Mouse (Mus musculus) urinary bladder, postnatal 4 days (tissue): Measurements from ENCODE around the gene Spp1.
A peak's percentile ranks its signal among the peaks of the same experiment; 100 is the strongest.
"Not testable (repeated sequence)": the region's sequence is repeated elsewhere in the genome, so short reads cannot be mapped to it uniquely, and the experiment has no call there.

Experiments used
- DNase-seq, 2 experiments: peaks; one replicate each; pipeline ENCODE4 v3.0.0; 2021 to 2022; ENCODE audit warnings: low spot score in 2 of 2

Gene Spp1

DNA sequence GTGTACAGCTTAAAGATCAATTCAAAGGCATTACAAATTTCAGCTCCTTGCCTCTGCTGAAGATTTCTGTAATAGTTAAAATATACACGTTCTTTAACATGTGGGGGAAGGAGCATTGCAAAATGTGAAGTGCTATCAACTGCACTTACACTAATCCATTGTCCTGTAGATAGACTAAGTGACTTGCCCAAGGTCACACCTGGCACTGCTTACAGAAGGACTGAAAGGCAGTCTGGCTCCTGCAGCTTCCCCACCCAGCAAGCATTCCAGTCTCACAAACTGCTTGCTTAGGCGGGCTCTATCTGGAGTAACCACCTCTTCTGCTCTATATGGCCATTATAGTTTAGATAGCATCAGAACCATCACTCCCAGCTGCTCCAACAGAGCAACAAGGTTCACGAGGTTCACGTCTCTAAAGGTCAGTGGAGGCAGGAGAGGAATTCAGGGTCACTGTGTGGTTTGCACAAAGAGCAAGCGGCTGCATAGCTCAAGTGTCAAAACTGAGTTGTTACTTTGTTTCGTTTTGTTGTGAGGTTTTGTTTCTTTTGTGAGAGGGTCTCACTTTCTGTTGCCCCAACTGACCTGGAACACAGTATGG is 851 bp upstream of the Spp1 start:
- DNase-seq, result no peak

DNA sequence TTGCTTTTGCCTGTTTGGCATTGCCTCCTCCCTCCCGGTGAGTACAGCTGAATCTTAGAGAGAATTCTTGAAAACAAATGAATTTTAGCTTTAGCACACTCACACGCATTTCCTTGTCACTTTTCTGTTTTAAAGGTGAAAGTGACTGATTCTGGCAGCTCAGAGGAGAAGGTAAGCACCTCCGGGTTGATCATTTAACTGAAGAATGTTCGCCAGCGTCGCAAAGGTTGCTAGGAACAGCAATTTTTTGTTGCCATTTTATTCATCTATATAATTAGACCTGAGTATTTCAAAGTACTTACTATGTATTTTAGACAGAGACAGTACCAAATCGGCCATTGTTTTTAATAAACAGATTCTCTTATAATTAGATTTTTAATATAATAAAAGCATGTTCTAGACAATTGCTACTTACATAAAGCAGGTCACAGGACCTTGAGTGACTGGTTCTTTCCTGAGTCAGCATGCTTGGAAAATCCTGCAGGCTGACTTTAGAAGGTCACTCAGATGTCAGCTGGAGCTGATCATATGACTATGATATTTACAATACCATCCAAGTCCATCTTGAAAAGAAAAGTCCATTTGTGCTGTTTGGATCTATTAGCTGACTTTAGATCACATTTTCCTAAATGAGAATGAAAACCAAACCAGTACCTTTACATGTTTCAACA is 1.6 kb downstream of the Spp1 start:
- DNase-seq, result no peak

DNA sequence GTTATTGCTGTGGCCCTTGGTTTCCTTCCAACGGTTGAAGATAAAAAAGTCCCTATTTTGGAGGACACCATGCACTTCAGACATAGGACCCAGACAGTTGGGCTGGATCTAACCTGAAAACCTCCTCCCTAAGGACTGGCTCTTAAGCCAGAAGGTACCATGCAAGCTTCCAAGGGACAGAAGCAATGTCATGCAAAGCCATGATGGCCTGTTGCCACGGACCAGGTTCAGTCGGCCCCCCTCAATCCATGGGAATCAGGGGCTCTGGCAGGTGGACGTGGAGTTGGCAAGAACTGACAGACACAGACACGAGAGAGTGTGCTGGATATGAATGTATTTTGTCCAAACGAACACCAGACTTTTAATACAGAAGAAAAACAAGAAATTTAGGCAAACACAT is 7.5 kb downstream of the Spp1 start:
- DNase-seq, result no peak

DNA sequence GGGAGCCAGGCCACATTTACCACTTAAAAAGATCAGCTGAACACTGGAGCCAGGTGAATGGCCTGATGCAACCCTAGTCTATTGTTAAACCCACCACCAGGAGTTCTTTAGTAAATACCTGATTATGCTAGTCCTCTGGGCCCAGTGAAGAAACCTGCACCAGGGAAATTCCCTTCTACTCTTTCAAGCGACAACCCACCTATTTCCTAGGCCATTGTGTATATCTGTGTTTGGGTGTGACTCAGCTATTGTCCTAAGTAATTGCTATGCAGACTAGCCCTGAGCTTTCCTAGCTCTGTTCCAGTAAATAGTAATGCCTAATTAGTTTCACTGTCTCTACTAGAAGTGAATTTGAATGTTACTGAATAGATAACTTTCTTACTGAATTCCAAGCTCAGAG is 7.9 kb downstream of the Spp1 start:
- DNase-seq, result no peak

DNA sequence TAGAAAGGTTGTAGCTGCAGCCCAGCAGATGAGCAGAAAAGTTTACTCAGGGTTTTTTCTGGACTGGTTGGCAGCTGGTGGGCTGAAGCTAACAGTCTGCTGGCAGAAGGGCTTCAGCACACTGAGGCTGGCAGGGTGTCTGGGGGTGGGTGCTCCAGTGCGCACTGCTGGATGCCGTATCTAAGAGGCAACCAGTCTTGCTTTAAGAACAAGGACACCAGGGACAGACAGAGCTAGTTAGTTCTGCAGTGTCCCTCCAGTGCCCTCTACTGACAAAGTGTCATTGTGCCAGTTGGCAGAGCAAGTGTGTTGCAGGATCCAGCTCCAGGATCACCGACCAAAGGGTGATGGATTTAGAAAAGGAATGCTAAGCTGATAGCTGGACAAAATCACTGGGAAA is 11.2 kb downstream of the Spp1 start:
- DNase-seq, result no peak

DNA sequence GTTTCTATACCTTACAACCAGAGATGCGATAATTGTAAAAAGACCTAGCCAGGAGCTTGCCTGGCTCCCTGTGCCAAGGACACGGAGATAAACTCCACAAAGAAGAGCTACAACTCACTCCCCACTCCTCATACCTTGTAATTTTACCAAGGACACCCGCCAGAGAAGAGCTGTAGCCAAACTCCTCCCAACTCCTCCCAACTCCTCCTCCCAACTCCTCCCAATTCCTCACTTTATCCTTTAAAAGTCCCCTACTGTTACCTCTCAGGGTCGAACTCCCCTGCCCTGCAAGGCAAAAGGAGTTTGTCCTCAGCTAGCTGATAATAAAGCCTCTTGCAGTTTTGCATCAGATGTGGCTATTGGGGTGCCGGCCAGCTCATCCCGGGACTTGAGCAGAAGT is 13.4 kb downstream of the Spp1 start:
- not testable (repeated sequence) for DNase-seq

DNA sequence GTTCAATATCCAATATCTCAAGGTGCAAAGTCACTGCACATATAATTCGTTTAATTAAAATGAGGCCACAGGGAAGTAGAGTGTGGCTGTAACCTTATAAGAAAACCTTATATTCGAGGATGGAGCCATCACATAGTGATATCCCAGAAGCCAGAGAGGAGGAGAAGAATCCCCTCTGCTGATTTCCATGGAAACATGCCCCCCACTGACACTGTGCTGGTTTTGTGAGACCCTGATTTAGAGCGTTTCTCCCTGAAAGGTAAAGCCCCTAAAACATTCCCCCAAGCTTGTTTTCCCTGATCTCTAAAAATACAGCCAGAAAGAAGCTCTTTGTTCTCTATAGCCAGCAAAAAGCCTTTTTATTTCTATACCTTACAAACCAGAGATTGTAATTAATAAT is 14.6 kb downstream of the Spp1 start:
- DNase-seq, result no peak

DNA sequence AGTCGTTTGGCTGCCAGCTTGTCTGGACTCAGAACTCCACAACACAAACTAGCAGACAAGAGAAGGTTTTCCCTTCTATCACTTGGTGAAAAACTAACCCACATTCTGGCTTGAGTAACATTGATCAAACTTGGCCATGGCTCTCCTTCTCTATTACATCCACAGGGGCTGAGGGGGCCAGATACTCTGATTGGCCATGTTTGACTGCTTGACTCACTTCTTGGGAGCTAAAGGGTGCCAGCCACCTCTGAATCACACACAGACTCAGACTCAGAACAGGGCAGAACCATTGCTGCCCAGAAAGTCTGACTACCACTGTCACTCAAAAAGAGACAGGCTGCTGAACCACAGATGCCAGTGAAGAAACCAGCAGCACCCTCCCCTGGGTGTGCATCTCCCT is 18.2 kb downstream of the Spp1 start:
- no peak for DNase-seq

DNA sequence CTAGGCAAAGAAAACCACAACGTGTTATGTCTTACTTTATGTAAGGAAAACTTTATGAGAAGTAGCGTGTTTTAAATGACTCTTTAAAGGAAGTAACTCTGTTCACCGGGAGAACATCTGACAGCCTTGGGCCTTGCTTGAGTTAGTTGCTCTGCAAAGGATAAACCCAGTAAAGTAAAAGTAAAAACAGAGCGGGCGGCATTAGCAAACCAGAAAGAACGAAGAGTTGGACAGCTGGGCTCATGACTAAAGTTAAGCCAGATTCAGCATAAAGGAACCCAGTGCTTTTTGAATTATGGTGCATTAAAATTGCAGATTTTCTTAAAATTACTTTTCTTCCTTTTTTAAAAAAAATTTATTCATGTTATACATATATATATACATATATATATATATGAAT is 19.6 kb downstream of the Spp1 start:
- no peak for DNase-seq

DNA sequence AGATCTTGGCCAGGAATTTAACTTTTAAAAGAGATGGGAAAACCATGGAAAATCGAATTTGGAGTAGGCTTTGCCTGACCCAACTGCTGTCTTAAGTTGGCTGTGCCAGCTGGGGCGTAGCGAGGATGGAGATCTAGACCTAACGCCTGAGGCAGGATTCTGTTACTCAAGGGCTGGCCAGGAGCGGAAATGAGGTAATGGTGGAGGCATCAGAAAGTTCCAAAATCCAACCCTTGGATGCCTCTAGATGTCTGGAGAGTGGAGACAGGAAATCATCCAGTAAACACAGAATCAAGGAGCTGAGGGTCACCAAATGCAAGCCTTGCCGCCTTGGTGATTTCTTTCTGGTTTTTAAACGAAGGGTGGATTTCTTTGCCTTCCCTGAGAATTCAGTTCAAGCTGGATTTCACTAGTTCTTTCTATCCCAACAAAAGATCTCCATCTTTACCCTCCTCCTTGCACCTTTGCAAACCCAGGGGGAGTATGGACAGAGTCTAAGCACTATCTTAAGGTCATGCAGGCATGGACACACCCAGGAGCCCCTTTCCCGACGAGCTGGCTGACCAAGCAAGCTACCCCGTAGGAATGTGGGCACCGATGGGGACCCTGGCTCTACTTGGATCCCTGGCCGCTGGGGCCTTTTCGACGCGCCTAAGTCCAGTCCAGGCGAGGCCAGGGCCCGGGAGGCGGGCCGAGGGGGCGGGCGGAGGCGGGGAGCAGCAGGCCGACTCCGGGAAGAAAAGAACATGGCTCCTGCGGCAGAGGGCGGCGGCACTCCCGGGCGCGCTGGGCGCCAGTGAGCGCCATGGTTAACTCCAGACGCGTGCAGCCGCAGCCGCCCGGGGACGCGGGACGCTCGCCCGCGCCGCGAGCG is 24.2 kb downstream of the Spp1 start, which contains the start of gene Pkd2:
TSS of gene Pkd2 (plus strand) at position 619 of the 874 bp plus-strand sequence.
- DNase-seq, result peak; percentile 76 to 82

DNA sequence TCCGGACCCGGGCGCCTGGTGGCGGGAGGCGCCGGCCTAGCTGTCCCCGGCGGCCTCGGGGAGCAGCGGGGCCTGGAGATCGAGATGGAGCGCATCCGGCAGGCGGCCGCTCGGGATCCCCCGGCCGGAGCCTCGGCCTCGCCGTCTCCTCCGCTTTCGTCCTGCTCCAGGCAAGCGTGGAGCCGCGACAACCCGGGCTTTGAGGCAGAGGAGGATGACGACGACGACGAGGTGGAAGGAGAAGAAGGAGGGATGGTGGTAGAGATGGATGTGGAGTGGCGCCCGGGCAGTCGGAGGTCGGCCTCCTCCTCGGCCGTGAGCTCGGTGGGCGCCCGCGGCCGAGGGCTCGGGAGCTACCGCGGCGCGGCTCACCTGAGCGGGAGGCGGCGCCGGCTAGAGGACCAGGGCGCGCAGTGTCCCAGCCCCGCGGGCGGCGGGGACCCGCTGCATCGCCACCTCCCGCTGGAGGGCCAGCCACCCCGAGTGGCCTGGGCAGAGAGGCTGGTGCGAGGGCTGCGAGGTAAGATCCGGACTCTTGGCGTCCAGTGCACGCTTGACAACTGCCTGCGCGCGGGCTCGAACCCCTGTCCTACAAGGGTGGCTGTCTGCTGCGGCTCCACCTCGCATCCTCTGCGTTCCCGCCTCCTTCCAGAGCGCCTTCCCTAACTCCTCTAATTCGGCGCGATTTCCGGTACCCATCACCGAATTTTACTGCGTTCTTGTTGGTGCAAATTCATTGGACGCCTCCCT is 25.0 kb downstream of the Spp1 start:
- DNase-seq, result peak in 1 of 2 experiments; percentile 45

DNA sequence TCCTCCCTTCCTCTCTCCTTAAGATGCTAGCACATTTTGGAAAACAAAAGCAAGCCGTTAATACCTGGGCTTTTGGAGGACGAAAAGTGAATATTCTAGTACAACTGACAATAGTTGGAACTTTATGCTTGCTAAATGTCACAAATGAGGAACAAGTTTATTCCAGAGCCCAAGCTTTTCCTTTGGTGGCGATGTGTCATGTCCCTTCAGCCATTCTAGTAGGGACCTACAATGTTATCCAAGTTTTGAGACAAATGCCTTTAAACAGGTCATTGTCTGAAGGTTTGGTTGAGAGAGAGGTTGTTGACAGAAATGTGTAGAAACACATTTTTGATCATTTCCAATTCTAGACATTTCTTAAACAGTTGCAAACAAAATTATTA is 25.5 kb downstream of the Spp1 start:
- no peak for DNase-seq

DNA sequence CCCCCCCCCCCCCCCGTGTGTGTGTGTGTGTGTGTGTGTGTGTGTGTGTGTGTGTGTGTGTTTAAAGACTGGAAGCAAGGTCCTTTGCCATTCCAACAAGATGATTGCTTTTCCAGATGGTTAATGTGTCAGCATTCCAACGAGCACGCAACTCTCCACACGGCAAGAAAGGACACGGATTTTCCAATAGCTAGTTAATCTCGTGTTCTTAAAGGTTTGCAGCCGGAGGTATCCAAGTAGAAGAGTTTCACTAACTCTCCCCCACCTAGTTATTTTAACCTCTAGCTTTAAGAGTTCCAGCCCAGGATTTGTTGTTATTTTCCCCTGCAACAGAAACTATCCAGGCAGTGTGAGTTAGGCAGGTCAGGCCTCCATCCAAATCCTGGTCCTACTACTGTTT is 25.9 kb downstream of the Spp1 start:
- DNase-seq, result no peak

DNA sequence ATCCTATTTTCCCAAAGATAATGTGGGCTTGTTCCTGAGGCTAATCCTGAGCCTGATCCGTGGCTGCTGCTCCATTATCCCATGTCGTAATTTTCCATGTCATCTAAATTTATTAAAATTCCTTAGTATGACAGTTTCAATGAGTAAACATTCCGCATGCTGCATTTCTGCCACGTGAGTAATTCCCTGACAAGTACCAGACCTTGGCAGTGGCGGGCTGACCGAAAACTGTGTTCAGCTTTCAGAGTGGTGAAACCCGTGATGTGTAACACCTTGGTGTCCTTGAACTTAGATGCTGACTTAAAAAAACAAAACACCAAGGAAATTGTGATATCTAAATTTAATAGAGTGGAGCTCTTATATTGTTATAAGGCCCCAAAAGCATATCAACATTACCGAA is 30.4 kb downstream of the Spp1 start:
- DNase-seq, result no peak

DNA sequence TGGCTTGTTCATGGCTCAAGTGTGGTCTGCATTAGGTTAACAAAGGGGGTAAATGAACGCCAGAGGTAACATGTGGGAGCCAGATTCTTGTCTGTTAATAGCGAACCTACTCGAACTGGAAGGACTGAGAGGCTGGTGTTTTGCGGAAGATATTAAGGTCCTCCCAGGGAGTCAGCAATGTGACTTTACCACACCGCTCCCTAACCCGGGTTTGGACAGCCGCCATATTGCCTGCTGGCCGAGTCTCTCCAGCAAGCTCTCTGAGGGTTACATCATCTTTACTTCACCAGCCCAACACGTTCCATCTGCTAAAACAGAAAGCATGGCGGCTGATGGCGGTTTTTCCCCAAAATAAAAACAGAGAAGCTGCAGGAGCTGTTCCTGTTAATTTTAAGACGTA is 30.8 kb downstream of the Spp1 start:
- peak; percentile 41 to 75 for DNase-seq

DNA sequence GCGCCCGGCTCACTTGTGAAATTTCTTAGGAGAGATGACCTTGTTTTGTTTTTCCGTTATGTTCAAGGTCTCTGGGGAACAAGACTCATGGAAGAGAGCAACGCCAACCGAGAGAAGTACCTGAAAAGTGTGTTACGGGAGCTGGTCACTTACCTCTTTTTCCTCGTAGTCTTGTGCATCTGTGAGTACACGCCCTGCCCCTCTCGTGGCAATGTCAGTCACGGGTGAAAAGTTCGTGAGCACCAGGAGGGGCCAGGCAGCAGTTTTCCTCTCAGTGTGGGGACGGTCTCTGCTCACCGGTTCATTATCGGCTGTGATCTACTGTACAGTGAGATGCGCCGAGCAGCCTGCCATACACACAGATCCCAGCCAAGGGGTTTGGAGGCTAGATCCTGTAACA is 31.9 kb downstream of the Spp1 start:
- no peak for DNase-seq

DNA sequence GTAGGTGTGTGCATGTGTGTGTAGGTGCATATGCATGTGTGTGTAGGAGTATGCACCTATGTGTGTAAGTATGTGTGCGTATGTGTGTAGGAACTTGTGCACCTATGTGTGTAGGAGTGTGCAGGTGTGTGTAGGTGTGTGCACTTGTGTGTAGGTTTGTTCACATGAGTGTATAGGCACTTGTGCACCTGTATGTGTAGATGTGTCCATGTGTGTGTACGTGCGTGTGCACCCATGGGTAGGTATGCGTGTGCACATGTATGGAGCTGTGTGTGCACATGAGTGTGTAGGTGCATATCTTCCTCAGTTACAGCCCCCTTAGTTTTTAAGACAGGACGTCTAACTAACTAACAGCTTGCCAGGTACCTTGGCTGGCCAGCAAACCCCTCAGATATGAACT is 33.7 kb downstream of the Spp1 start:
- DNase-seq, result no peak

DNA sequence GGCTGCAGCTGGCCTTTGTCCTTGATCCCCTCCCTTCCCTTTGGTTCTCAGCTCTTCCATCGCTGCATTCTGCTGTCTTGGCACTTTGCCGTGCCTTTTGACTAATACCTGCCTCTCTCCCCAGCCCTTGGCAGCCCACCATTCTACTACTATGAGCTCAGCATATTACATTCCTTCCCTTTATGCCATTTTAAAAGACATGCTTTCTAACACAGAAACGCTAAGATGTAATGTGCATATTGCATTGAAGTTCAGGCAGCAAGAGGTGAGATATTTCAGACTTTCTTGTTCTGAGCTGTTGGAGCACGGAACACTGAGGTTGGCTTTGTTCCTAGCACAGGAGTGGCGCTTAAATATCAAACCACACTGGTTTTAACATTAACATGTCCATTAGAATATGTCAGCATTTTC is 36.1 kb downstream of the Spp1 start:
- no peak for DNase-seq

DNA sequence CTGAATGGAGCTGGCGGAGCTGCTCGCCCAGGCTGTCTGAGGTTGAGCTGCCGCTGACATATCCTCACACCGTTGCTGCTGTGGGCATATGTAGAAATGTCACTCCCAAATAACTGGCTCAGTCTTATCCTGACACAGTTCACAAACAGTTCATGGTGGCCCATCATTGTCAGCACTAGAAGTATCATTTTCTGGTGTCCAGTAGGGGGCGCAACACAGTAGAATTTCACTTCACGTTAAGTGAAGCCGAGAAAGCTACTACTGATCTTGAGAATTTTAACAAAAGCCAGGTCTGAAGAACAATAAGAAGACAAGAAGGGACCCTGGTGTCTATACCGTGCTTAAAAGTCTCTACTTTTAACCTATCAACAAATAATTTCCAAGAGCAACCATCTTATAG is 37.5 kb downstream of the Spp1 start:
- no peak for DNase-seq

DNA sequence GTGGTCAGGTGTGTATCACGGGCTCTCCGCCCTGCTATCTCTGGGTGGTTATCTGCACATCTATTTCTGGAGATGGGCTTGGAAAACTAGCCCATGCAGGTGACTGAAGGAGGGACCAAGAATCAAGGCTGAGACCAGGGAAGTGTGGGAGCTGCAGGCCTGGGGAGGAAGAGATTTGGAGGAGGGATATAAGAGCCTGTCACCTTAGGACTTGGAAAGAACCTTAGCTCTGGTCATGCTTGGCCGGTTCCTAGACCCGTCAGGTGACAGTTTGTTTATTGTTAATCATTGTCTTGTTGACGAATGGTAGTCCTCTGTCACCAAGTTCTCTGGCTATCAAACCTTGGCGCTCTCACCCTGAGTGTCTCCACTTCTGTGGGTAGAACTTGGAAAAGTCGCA is 45.4 kb downstream of the Spp1 start:
- no peak for DNase-seq

DNA sequence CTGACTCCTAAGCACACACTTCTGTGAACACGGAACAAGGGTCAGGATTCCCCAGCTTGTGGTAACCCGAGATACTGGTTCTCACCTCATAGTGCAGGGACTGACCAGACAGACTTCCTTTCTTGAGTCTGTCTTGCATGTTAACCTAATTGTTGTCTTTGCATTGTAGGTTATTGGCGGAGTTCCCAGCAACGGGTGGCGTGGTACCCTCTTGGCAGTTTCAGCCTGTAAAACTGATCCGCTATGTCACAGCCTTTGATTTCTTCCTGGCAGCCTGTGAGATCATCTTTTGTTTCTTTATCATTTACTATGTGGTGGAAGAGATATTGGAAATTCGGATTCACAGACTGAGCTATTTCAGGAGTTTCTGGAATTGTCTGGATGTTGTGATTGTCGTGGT is 47.9 kb downstream of the Spp1 start:
- DNase-seq, result no peak
